Mouse (Mus musculus) limb, embryonic 11.5 days (tissue): Measurements from ENCODE around the gene Fasl. TPM values are rescaled to one million over a fixed set of nuclear protein-coding genes. Genes with fewer than 3 reads are reported as not detected.

Source experiments
- ATAC-seq: fragments of 200-750 bp; cut with Nextera tagmentation; 2 replicates; pipeline ENCODE4 v1.8.0; 2017; ENCODE audit warnings: low read depth; ENCODE audit not compliant: insufficient number of reproducible peaks, low FRiP score, low TSS enrichment
- DNase-seq: peaks from one replicate; pipeline ENCODE4 v3.0.0-alpha.2; 2015; ENCODE audit warnings: low spot score
- H3K27ac ChIP-seq: fragments of 300-500 bp; sonication (generic); replicated peaks from 2 replicates; pipeline ENCODE4 v1.5.1; 2014; ENCODE audit warnings: low read depth, mild to moderate bottlenecking, low read length
- H3K27me3 ChIP-seq: fragments of 300-500 bp; sonication (generic); 2 replicates; pipeline ENCODE4 v1.6.1; 2014; ENCODE audit warnings: mild to moderate bottlenecking, low read length, mixed read lengths; ENCODE audit not compliant: control insufficient read depth, insufficient read depth
- H3K36me3 ChIP-seq: fragments of 300-500 bp; sonication (generic); 2 replicates; pipeline ENCODE4 v1.6.1; 2014; ENCODE audit warnings: mild to moderate bottlenecking, low read length, moderate library complexity, mixed read lengths; ENCODE audit not compliant: control insufficient read depth, insufficient read depth
- H3K4me1 ChIP-seq: fragments of 300-500 bp; sonication (generic); 2 replicates; pipeline ENCODE4 v1.6.1; 2014; ENCODE audit warnings: low read length, mixed read lengths; ENCODE audit not compliant: control insufficient read depth, insufficient read depth
- H3K4me2 ChIP-seq: fragments of 300-500 bp; sonication (generic); 2 replicates; pipeline ENCODE4 v1.6.1; 2014; ENCODE audit warnings: low read depth, mild to moderate bottlenecking, moderate library complexity; ENCODE audit not compliant: severe bottlenecking
- H3K4me3 ChIP-seq: fragments of 300-500 bp; sonication (generic); 2 replicates; pipeline ENCODE4 v1.5.1; 2014; ENCODE audit warnings: low read depth, low read length
- H3K9ac ChIP-seq: fragments of 300-500 bp; sonication (generic); 2 replicates; pipeline ENCODE4 v1.6.1; 2014; ENCODE audit warnings: mild to moderate bottlenecking, low read length
- H3K9me3 ChIP-seq: fragments of 300-500 bp; sonication (generic); 2 replicates; pipeline ENCODE4 v1.6.1; 2016; ENCODE audit warnings: low read length; ENCODE audit not compliant: control insufficient read depth
- WGBS: fragments of 180-500 bp; shearing (Covaris S2); extraction: QIAGEN DNeasy Blood & Tissue Kit; methylation state at CpG from one replicate; pipeline ENCODE4 v1.1.7; 2014; 5-methylcytosine and 5-hydroxymethylcytosine counted together
- polyA plus RNA-seq: library from polyadenylated mRNA; unstranded; fragments of >200 nt; fragmentation: Nextera tagmentation; extraction: Ambion mirVana; gene quantifications from 2 replicates; pipeline ENCODE4 v1.2.1, GENCODE M21; 2014

The Fasl gene
- polyA plus RNA-seq, 1 experiment from 2014 or later = not detected

DNA sequence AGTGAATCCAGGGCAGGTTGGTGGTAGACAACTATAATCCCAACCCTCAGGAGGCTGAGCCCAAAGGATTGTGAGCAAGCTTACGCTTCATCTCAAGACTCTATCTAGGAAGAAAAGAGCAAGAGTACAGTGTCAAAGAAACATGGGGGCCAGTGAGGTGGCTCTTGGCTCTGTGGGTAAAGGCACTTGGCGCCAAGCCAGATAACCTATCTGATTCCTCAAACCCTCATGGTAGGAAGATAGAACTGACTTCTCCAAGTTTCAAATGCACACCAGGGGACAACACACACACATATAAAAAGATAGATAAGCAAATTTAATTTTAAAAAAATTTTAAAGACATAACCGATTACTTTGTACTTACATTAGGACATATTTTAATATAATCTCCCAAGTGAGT lies 52.0 kb downstream of the Fasl start:
- DNase-seq = no peak
- Histone ChIP-seq H3K9ac (no peak overlapping the region), H3K4me3 (no peak overlapping the region), H3K9me3 (no peaks in the 10 kb centered on the region), H3K27ac (no peak overlapping the region), H3K4me1 (no peaks in the 10 kb centered on the region), H3K36me3 (no peaks in the 10 kb centered on the region), H3K4me2 (no peak overlapping the region), H3K27me3 (no peaks in the 10 kb centered on the region)
- 92% methylated on average over 3 of the region's 3 CpGs for WGBS
- no peak for ATAC-seq

DNA sequence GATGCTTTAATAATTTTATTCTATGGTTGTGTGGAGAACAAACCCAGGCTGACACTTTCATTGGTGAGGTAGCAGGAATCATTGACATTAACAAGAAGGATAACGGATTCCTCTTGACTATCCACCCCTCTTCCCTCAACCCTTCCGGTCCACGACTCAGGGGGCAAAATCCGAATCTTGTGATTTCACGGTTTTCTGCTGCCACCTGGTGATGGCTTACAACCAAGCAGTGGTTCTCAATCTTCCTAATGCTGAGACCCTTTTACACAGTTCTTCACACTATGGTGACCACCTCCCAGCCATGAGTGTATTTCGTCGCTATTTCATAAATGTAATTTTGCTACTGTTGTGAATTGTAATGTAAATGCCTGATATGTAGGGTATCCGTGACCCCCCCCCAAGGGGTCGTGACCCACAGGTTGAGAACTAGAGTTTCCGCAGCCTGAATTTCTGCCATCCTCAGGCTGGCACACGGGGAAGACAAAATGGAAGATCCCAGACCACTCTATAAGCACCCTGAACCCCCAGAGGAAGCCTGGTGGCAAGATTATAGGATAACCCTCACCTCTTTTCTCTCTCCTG lies 52.7 kb downstream of the Fasl start:
- Histone ChIP-seq H3K27me3 (no peaks in the 10 kb centered on the region), H3K4me2 (no peak overlapping the region), H3K4me1 (no peaks in the 10 kb centered on the region), H3K36me3 (no peaks in the 10 kb centered on the region), H3K9me3 (no peaks in the 10 kb centered on the region), H3K27ac (no peak overlapping the region), H3K9ac (no peak overlapping the region), H3K4me3 (no peak overlapping the region)
- 68% methylated on average over 11 of the region's 11 CpGs for WGBS
- ATAC-seq = no peak
- DNase-seq = no peak

DNA sequence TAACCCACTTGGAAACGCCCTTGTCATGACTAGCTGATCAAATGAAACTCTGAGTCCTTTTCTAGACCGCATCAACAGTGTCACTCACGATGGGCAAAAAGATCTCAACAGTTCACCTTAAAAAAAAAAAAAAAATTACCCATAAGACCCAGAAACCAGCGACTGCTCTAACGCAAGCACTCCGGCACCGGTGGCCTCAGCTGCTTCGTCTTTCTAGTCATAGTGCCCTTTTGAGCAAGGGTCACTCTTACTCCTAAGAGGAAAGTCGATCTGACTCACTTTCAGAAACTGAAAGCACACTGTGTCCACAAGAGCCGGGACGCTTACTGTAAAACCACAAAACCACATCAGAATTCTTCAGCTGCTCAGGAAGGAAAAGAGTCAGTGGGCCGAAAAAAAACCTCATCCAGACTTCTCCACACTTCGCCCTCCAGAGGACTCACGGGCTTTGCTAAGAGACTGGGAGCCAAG lies 53.5 kb downstream of the Fasl start:
- WGBS = 83% methylated on average over 14 of the region's 14 CpGs
- no peaks in the 10 kb centered on the region for H3K36me3 ChIP-seq
- no peak overlapping the region for H3K4me2 ChIP-seq
- ATAC-seq (no peak), DNase-seq (no peak)
- H3K27ac ChIP-seq = no peak overlapping the region
- no peaks in the 10 kb centered on the region for H3K27me3 ChIP-seq
- no peak overlapping the region for H3K9ac ChIP-seq
- H3K9me3 ChIP-seq = no peaks in the 10 kb centered on the region
- H3K4me1 ChIP-seq = no peaks in the 10 kb centered on the region
- H3K4me3 ChIP-seq = no peak overlapping the region

DNA sequence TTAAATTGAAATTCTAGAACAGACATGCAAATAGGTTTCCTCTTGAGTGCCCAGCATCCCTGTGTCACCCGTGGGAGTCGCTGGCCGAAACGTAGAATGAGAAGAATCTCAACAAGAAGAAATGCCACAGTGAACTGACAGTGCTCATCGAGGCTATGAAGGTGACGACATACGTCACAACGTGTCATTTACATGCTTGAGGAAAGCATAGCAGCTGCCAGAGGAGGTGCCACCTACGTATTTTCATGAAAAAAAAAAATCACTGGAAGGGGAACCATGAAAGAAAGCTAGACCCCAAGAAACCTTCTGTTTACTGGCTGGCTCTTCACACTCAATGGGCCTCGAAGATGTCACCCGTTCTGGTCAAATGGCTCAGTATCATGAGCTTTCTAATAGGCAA lies 54.0 kb downstream of the Fasl start:
- Histone ChIP-seq H3K27me3 (no peaks in the 10 kb centered on the region), H3K4me3 (no peak overlapping the region), H3K9ac (no peak overlapping the region), H3K36me3 (no peaks in the 10 kb centered on the region), H3K9me3 (no peaks in the 10 kb centered on the region), H3K4me2 (no peak overlapping the region), H3K4me1 (no peaks in the 10 kb centered on the region), H3K27ac (no peak overlapping the region)
- ATAC-seq = no peak
- DNase-seq = no peak
- 92% methylated on average over 11 of the region's 11 CpGs for WGBS

Other genes with a start within 250 kb of the Fasl start
- gene Suco, start 88.2 kb upstream of the Fasl start, polyA plus RNA-seq = 32.3 and 42.3 TPM in 2 replicates
- 46.6 and 49.8 TPM in 2 replicates for gene Pigc, start 180.7 kb upstream of the Fasl start, polyA plus RNA-seq
- not detected in 2 replicates for gene 4930558K02Rik, start 191.1 kb upstream of the Fasl start, polyA plus RNA-seq